Mouse (Mus musculus) spleen, postnatal 10 days (tissue): ENCODE measurements around the gene Gm20388.

Experiments
- DNase-seq, 2 experiments: peaks; one replicate each; pipeline ENCODE4 v3.0.0; 2021 to 2022; ENCODE audit warnings: low spot score in 2 of 2

The Gm20388 gene

GRCm38 (mm10) chr8:120627298-120627697 lies 716.7 kb downstream of the Gm20388 start:
- no peak for DNase-seq

- DNase-seq = no peak
Observed at GRCm38 (mm10) chr8:120630031-120630430, 719.4 kb downstream of the Gm20388 start.

- DNase-seq = no peak
Observed at GRCm38 (mm10) chr8:120630848-120631247, 720.2 kb downstream of the Gm20388 start.

- DNase-seq = no peak
Observed at GRCm38 (mm10) chr8:120631441-120632375, 721.1 kb downstream of the Gm20388 start.

- no peak for DNase-seq
Observed at GRCm38 (mm10) chr8:120632969-120633664, 722.5 kb downstream of the Gm20388 start.

- no peak for DNase-seq
Observed at GRCm38 (mm10) chr8:120633665-120634271, 723.1 kb downstream of the Gm20388 start.

GRCm38 (mm10) chr8:120634329-120634839 lies 723.7 kb downstream of the Gm20388 start:
- DNase-seq = peak; percentile 29 to 45

GRCm38 (mm10) chr8:120641245-120641644 lies 730.6 kb downstream of the Gm20388 start:
- DNase-seq = no peak

- no peak for DNase-seq
Observed at GRCm38 (mm10) chr8:120642031-120642662, 731.5 kb downstream of the Gm20388 start.

GRCm38 (mm10) chr8:120644663-120645062 lies 734.0 kb downstream of the Gm20388 start:
- DNase-seq = no peak

- DNase-seq = no peak
Observed at GRCm38 (mm10) chr8:120647532-120647931, 736.9 kb downstream of the Gm20388 start, which contains the start of gene 1190005I06Rik. TSS of gene 1190005I06Rik (minus strand) at chr8:120647632.

- DNase-seq = no peak
Observed at GRCm38 (mm10) chr8:120656322-120657052, 745.8 kb downstream of the Gm20388 start.

GRCm38 (mm10) chr8:120657415-120657814 lies 746.8 kb downstream of the Gm20388 start:
- no peak for DNase-seq

GRCm38 (mm10) chr8:120664566-120664965 lies 753.9 kb downstream of the Gm20388 start:
- DNase-seq = no peak

- DNase-seq = peak in 1 of 2 experiments; percentile 59
Observed at GRCm38 (mm10) chr8:120665726-120666455, 755.2 kb downstream of the Gm20388 start.

- no peak for DNase-seq
Observed at GRCm38 (mm10) chr8:120666807-120667470, 756.3 kb downstream of the Gm20388 start.

- DNase-seq = peak; percentile 90 to 98
Observed at GRCm38 (mm10) chr8:120667561-120668373, 757.1 kb downstream of the Gm20388 start, which contains the start of the genes Gm27021 and Cox4i1. TSS of gene Gm27021 (minus strand) at chr8:120668079. TSS of gene Cox4i1 (plus strand) at chr8:120668222.

- DNase-seq = no peak
Observed at GRCm38 (mm10) chr8:120668374-120668905, 757.8 kb downstream of the Gm20388 start, which contains the start of gene Emc8. TSS of gene Emc8 (minus strand) at chr8:120668573.
